Mouse (Mus musculus) heart, adult 18-20 months (tissue): ENCODE measurements around the gene Zfp708. TPM values are rescaled to one million over a fixed set of nuclear protein-coding genes. Genes with fewer than 3 reads are reported as not detected.
"Not testable (repeated sequence)": the region's sequence is repeated elsewhere in the genome, so short reads cannot be mapped to it uniquely, and the experiment has no call there.

Source experiments
- DNase-seq, 2 experiments: peaks; one replicate each; pipeline ENCODE4 v3.0.0; 2021 to 2022; ENCODE audit warnings: mixed read lengths in 1 of 2
- long read RNA-seq, 2 experiments: library from polyadenylated mRNA; stranded (forward); transcript quantifications; one replicate each; pipeline ENCODE4 v2.0.0; 2021
- total RNA-seq, 2 experiments: library from RNA; stranded (reverse); gene quantifications; 2 replicates each; pipeline ENCODE4 v1.2.3; 2021

Gene Zfp708
- 1 to 10 TPM in 1 of 2 experiments, under 1 TPM in 1; 0.45 to 1.0 TPM for total RNA-seq
- long read RNA-seq, experiment 1, partial matches to known transcripts = 1 of 2 reads
- long read RNA-seq, experiment 1, other reads (novel, unspliced or antisense) = 0 of 2 reads
- long read RNA-seq, experiment 2, partial matches to known transcripts = 0 of 2 reads
- long read RNA-seq, experiment 2, other reads (novel, unspliced or antisense) = 0 of 2 reads

DNA sequence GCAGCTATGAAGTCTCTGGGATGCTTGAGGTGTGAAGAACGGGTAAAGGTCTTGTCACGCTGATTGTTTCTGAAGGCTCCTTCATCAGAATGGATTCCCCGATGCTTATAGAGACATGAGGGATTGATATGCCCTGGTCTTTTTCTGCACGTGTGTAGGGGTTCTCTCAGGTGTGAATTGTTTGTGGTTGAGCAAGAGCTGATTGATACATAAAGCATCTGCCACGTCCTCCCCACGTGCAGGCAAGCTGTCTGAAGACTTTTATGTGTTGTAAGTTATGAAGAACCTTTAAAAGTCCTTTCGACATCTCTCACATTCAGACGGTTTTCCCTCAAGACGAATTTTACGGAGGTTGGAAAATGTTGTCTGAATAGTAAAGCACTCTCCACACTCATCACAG is at the start of gene Zfp708:
TSS of gene Zfp708 (minus strand) at position 101 of the 400 bp plus-strand sequence.
- no peak for DNase-seq

DNA sequence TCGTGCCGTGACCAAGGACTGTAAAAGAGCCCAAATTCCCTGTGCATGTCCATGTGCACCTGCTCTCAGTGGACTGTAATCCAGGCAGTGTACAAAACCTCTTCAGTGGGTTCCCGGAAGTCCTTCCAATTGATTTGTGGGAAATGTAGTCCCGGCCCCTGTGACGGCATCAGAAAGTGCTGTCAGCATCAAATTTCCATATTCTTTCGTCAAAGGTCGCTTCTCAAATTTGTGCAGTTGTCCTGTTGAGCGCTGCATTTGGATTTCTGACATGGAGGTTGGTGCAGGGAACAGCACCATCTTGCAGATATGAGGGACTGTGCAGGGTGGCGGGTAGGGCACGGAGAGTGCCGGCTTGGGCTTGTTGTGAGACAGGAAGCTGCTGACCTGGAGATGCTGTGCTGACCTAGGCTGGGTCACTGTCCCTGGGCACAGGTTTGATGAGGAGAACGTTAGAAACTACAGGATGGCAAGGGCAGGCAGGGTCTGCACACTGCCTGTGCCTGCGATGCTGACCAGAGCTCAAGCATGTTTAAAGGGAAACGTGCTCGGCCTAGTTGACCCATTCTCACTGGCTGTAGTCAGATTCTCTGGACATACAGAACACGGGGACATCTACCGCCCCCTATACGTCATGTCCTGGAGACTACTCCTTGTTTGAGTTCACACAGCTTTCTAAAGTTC is 30.4 kb upstream of the Zfp708 start:
- peak; percentile 89 to 93 for DNase-seq

DNA sequence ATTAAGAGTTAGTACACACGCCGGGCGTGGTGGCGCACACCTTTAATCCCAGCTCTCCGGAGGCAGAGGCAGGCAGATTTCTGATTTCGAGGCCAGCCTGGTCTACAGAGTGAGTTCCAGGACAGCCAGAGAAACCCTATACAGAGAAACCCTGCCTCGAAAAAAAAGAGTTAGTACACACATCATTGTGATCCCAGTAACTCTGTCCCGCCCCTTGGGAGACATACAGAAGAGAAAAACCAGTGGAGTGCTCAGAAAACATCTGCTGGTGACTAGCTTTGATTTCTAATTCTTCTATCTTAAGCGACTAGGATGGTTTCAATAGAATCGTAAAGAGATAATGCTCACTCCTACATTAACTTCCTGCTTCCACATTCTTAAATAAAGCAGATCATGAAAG is 29.7 kb upstream of the Zfp708 start:
- not testable (repeated sequence) for DNase-seq

DNA sequence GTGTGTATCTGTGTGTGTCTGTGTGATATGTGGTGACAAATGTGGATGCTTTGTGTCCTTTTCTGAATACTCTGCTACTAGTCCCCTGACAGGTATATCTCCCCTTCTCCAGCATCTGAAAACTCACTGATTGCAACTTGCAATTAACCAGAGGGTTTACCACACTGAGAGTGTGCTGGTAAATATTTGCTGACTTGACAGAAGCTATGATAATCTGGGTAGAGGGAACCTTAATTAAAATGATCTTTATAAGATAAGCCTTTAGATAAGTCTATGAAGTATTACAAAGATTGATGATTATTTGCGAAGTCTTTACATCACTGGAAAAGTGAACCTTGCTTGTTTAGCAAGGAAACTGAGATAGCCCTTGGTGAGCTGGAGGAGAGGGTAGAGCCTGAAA is 26.7 kb upstream of the Zfp708 start:
- DNase-seq = no peak

DNA sequence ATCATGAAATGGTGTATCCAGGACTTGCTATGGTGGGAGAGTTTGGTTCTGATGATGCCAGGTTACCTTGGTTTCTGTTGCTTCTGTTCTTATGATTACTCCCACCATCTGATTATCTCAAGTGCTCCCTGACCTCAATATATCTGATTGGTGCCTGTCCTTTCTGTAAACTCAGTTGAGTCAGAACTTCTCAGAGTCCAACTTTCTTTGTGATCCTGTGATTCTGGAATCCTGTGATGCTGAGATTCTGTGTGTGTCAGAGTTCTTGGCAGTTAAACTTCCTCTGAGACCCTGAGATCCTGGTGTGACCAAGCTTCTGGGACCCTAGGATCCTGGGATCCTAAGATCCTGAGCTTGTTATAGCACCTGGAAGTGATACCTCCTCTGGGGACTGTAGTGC is 23.6 kb upstream of the Zfp708 start, which contains the start of gene Zfp759:
TSS of gene Zfp759 (plus strand) at position 301 of the 400 bp plus-strand sequence.
- not testable (repeated sequence) for DNase-seq

DNA sequence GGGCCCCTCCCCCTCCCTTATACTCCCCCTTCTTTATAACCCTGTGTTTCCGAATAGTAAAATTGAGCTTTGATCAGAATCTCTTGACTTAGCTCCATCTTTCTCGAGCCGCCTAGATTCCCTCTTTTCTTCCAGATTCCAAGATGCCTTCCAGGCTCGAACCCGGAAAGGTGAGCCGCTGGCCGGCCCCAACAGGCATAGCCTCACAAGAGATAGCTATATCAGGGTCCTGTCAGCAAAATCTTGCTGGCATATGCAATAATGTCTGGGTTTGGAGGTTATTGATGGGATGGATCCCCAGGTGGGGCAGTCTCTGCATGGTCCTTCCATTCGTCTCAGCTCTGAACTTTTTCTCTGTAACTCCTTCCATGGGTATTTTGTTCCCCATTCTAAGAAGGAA is 18.4 kb upstream of the Zfp708 start, which contains the start of gene Rslcan18:
TSS of gene Rslcan18 (minus strand) at position 101 of the 400 bp plus-strand sequence.
- not testable (repeated sequence) for DNase-seq

DNA sequence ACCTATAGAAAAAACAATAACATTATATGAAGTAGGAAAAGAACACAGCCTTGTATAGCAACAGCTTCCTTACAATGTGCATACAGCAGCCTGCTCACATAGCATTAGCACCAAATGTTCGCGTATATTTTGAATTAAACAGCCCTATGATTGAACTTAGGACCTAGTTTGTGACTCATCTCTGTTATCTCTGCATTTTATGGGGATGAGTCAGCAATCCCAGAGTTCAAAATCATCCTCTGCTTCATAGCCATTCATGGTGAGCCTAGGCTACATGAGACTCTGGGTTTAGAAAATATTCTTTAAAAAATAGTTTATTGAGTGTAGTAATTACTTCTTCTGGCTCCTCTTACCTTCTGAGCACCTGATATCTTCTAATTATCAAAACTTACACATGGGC is 15.5 kb upstream of the Zfp708 start:
- DNase-seq = no peak

DNA sequence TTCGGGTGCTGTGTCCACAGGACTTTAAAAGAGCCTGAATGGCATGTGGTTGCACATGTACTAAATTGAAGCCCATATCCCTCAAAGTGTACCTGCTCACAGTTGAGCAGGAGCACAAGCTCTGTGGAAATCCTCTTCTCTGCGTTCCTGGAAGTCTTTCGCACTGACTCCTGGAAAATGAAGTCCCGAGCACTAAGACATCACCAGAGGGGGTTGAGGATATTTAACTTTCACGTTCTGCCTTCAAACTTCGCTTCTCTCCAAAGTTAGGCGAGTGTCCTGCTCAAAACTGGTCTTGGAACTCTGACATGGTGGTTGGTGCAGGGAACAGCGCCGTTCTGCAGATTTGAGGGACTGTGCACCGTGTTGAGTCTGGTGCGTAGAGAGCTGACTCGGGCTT is 14.3 kb upstream of the Zfp708 start:
- DNase-seq = peak; percentile 23 to 42

DNA sequence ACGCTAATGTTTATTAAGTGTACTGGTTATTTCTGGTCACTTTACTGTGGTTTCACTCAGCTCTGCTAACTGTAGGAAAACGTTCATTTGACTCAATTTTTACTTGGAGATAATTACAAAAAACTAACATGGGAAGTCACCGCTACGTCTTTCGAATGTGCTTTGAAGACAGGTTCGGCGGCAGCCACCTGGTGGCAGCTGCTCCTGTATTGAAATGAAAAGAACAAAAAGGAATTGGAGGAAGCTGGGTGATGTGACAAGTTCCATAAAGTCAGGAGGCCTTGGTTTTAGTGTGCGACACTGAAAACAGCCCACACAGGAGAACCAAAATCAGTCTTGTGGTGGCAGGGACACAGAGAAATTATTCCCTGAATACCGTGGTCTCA is 11.0 kb upstream of the Zfp708 start:
- no peak for DNase-seq

DNA sequence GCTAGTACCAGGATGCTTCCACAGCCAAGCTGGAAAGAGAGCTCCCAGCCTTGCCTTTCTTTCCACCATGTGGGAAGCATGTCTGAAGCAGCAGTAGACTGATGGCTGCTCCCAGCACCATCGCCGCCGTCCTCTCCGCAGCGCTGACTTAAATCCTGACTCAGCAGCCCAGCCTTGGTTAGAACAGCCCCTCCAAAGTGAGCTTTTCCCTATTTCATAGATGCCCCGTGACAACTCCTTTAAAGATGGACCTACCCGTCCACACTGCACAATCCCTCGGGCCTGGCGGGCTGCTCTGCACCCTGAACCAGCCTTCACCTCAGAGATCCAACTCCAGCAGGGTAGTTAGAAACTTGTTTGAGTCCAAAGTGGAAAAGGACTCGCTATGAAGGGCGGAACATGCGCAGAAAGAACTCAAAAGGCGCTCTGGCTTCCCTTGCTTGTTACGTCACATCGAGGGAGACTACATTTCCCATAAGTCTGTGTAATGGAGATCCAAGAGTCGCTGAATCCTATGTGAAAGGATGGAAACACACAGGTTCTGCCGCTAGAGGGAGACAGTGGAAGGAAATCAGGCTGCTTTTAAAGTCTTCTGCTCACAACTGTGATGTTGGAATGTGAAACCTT is 10.5 kb upstream of the Zfp708 start, which contains the start of gene Gm28557:
TSS of gene Gm28557 (minus strand) at position 411 of the 627 bp plus-strand sequence.
- DNase-seq = peak; percentile 97

DNA sequence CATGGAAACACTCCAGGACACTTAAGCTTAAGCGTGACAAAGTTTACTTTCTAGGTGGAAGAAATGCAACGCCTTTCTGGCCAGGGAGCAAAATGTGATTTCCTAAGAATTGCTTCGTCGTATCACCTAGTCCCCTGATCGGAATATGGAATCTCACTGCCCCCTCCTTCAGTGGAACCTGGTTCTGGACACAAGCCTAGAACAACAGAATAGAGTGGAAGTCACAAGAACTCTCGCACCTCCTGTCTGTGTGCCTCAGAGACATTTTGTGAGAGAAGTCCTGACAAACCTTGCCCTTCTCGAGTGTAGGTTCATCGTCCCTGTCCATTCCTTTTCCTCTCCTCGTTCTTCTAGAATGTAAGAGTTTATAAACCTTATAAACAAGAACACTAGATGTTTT is 9.9 kb upstream of the Zfp708 start:
- no peak for DNase-seq

DNA sequence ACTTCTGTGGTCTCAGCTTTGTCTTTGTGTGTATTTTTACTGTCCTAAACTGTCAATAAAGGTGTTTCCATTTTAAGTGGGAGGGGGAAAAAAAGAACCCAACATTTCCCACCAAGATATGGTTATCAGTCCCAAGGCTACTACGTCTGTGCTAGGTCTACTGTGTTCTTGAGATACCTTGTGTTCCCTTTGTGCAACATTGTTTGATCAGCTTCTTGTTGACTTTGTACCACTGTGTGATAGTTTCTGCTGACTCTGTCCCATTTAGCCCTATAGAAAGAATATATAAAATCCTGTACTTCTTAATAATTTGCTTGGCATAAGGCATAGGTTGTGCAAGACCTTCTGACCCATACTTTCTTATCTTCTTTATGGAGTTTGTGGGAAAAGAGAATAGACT is 7.6 kb downstream of the Zfp708 start:
- no peak for DNase-seq

DNA sequence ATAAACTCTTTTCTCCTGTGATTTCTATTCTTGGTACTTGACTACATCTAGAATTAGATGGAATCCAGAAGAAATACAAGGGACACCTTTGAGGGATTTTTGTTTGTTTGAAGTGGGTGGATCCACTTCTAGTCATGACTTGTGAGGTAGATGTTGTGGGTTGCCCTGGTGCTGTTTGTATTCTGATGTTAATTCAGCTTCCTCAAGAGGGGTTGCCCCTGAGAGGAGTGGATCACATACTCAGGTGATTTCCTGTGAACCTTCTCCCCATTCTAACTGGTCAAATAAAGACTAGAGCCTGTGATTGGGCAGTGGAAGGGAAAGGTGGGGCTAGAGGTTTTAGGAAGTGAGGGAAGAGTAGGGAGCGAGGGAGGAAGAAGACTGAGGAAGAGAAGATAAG is 15.8 kb downstream of the Zfp708 start:
- peak in 1 of 2 experiments; percentile 14 for DNase-seq

DNA sequence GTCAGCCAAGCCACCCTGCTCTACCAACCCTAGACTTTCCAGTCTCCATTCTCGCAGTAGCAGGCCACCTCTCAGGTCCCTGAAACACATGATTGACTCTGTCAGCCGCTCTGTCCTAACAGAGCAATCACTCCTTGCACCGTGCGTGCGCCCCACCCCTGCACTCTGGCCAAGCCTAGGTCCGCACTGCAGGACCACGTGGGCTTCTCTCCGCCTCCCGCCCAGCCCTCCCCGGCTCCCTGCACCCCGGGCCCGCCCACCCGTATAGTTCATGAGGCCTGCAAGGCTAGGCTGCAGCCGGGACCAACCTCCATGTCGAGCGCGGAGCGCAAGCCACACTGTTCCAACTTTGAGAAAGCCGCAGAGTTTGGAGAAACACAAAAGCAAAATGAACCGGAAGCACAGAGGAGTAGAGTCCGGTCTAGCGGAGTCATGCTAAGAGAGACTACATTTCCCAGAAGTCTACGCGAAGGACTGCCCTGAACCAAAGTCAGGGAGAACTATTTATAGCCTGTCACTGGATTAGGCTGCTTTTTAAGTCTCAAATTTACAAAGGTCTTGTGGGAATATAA is 16.5 kb downstream of the Zfp708 start:
- peak; percentile 88 to 90 for DNase-seq

DNA sequence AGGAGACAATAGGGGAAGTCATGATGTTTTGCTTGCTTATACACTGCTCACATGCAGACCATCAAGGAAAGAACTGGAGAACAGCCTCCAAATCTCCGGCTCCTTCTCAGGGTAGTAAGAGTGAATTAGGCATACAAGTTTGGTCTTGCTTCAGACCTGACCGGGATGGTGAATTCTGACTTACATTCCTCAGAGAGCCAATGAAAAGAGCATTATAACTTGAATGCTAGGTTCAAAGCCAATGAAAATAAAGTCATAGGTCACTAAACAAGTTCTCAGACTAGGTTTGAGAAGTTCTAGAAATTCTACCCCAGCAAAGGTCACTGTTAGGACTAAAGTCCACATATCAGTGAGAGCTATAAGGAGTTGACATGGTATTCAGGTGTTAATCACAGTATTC is 20.5 kb downstream of the Zfp708 start:
- DNase-seq = no peak

DNA sequence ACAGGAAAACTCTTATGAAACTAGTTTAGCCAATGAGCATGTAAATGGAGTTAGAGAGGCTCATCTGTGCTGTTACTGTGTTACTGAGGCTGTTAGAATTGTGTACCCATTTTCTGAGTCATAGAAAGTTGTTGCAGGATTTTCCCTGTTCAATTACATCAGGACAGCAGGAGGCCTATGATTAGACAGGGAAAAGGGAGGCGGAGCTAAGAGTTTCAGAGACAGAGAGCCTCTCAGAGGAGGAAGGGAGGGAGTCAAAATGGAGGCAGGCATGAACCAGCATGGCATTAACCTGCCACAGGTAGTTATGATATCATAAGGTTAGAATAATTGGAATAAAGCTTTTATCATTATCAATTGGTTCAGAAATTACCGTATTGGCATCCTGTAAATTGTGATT is 25.0 kb downstream of the Zfp708 start:
- no peak for DNase-seq

DNA sequence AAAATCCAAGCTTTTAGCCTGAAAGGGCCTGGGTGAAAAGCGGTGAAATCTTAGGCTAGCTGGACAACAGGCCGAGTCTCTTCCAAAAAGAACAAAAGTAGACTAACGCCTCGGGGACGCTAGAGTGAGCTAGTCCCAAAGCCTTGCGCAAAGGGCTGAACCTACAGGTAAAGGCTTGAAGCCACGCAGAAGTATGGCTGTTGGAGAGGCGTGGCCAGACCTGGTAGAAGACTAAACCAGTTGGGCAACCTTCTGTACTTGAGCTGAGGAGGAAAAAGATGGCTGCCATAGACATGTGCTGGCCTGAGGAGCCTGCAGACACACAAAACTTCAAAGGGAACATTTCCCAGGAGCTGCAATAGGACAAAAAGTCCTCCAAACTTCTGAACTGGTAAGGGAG is 32.4 kb downstream of the Zfp708 start:
- DNase-seq = no peak

DNA sequence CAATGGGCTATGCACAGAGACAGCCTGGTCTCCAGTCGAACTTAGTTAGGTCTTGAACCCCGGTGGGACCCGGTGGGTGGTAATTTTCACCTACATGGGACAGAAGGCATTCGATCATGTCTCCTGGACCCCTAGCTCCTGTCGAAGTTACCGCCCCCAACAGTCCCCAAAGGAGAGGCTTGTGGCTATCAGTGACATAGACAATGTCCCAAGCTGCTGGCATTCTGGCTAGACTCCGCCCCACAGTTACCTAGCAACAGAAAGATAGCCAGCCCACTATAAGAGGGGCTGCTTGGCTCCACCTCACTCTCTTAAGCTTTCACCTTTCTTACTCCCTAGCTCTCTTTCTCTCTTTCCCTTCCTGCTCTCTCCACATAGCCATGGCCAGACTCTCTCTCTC is 35.3 kb downstream of the Zfp708 start:
- DNase-seq = no peak

DNA sequence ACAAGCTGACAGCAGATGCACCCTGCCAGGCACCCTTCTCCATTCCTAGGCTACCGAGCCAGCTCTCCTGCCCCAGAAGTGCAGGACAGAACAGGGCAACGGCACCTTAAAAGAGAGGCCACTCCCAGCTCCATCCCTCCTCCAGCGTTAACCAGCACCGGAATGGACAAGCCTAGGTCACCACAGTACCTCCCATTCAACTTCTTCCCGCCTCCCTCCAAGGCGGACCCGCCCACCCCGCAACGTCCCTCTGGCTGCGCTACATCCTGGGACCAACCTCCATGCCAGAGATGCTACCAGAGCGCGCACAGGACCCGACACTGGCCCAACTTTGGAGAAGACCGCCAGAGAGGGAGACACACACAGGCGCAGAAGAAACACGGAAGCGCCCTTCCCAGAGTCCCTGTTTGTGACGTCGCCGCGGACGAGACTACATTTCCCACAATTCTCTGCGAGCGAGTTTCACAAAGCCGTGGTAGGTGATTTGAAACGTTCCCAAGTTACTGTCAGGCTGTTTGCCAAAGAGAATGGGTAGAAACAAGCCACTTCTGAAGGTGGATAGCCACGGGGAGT is 36.9 kb downstream of the Zfp708 start, which contains the start of gene Zfp712:
TSS of gene Zfp712 (minus strand) at position 385 of the 573 bp plus-strand sequence.
- DNase-seq = peak; percentile 96 to 98

DNA sequence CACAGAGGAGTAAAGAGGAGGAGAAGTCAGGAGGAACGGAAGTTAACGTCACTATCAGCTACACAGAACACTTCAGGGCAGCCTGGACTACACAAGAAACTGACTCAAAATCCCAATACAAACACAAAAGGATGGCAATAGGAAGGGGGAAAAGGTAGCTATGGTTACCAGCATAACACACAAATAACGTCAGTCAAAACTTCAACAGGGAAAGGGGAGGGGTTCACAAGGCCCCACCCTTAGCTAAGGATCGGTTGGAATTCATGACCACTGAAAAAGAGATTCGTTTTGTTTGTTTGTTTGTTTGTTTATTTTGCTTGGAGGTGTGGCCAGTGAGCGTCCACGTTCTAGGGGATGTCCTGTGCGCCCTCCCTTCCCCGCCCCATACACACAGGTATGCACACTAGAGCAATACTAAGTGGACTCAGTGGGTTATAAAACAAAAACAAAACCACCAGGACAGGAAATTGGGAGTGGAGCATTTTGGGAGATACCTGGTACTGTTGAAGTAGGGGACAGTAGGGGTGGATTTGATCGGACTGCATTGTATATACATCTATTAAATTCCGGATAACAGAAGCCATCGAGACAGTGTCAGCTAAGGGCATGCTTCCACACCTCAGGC is 37.5 kb downstream of the Zfp708 start:
- peak in 1 of 2 experiments; percentile 6 for DNase-seq
